Mouse (Mus musculus) duodenum, adult 2 months (tissue): ENCODE results near the gene D930048N14Rik. TPM values are rescaled to one million over a fixed set of nuclear protein-coding genes. Genes with fewer than 3 reads are reported as not detected.

Source experiments
- polyA plus RNA-seq: library from polyadenylated mRNA; depleted of rRNA; stranded (reverse); fragments of >200 nt; gene quantifications from 2 replicates; pipeline ENCODE4 v1.2.3, GENCODE M21; 2012; ENCODE audit warnings: low replicate concordance; rRNA removed

Gene D930048N14Rik
- polyA plus RNA-seq = 3.4 and 5.4 TPM in 2 replicates

DNA sequence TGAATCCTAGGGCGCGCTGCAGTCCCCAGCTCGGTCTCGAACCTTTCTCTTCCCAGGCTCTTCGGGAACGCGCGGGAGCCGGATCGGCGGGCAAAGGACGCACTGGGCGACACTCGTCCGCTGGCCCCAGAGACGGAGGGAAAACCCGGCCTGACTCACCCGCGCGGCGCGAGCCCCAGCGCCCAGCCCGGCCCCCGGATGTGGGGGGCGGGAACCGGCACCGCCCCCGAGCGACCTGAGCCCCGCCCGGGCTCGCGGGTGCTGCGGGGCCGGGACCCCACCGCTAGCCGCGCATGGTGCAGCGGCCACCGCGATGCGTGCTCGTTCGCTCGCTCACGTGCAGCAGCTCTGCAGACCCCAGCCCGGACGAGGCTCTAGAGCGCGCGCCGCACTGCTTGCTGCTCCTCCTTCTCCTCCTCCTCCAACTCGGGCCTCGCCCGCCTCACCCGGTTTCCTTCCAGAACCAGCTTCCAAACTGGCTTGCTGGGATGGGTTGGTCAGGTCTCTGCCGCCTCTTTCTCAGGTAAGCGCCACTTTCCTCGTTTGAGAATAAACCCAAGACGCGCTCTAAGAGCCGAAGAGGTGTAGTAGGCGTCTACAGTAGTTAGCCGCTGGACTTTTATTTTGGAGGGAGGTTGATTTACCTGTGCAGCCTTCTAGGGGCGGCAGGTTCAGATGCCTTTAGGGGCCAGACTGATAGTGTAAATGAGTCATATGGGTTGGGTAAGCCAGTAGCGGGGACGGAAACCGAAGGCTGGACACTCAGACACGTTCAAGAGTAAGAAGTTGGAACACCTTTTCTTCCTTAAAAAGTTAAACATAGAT lies at the start of gene D930048N14Rik, which contains the start of gene N4bp3:
TSS of gene D930048N14Rik (plus strand) at position 264 of the 825 bp plus-strand sequence.
TSS of gene N4bp3 (minus strand) at position 152 of the 825 bp plus-strand sequence.

GRCm38 (mm10) chr11:51606447-51607095 lies 44.2 kb upstream of the D930048N14Rik start, which contains the start of gene Hnrnpab:
Gene Hnrnpab, minus strand, starts transcription at chr11:51606847.

GRCm38 (mm10) chr11:51619409-51620060 lies 31.2 kb upstream of the D930048N14Rik start, which contains the start of gene Nhp2:
Gene Nhp2, plus strand, starts transcription at chr11:51619735.

DNA sequence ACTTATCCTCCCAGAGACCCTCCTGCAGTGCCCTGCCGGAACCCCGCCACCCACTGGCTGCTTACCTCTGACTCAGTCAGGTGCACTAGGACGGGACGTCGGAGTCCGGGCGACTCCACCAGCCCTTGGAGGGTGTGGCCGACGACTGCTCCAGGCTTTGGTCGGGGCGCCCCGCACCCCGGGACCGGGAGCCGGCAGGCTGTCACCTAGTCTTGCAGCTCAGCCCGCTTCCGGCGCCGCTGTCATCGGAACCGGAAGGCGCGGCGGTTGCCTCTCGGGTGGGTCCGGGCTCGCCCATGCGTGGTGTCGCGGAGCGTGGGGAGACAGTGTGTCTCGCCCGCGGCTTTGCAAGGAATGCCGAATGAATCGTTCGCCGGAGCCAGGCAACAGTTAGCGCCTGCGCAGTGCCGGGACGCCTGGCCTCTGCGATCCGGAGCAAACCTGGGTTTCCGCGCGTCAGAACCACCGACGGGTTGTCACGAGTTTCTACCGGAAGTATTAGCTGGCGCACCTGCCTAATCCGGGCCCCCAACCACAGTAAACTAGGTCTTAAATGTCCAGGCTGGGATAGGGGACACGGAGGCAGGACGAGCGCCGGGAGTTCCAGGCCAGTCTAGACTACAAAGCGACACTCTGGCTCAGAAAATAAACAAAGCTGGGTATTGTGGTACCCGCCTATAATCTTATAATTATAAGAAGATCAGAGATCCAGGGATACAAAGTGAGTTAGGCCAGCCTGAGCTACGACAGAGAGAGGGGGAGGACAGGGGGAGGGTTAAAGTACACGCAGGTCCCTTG lies 15.0 kb upstream of the D930048N14Rik start, which contains the start of gene Rmnd5b:
TSS of gene Rmnd5b (minus strand) at position 372 of the 798 bp plus-strand sequence.

GRCm38 (mm10) chr11:51688330-51689328 lies 37.9 kb downstream of the D930048N14Rik start, which contains the start of gene 0610009B22Rik:
Gene 0610009B22Rik, minus strand, starts transcription at chr11:51688874.

Other genes starting within 250 kb of the D930048N14Rik start
- 14.5 and 15.1 TPM in 2 replicates for gene Phykpl, start 66.2 kb upstream of the D930048N14Rik start, polyA plus RNA-seq
- gene Hnrnpab, start 44.1 kb upstream of the D930048N14Rik start, polyA plus RNA-seq = 168 and 431 TPM in 2 replicates
- gene Nhp2, start 31.2 kb upstream of the D930048N14Rik start, polyA plus RNA-seq = 52.1 and 58.5 TPM in 2 replicates
- gene Rmnd5b, start 15.1 kb upstream of the D930048N14Rik start, polyA plus RNA-seq = 39.5 and 58.5 TPM in 2 replicates
- 5.3 and 6.5 TPM in 2 replicates for gene N4bp3, start 112 bp upstream of the D930048N14Rik start, polyA plus RNA-seq
- gene 0610009B22Rik, start 37.9 kb downstream of the D930048N14Rik start, polyA plus RNA-seq = 1.7 and 3.0 TPM in 2 replicates
- gene Sec24a, start 112.7 kb downstream of the D930048N14Rik start, polyA plus RNA-seq = 26.1 and 34.4 TPM in 2 replicates
- gene Sar1b, start 112.7 kb downstream of the D930048N14Rik start, polyA plus RNA-seq = 12.2 and 17.2 TPM in 2 replicates
- gene Jade2, start 206.7 kb downstream of the D930048N14Rik start, polyA plus RNA-seq = 4.6 and 5.0 TPM in 2 replicates